Mouse (Mus musculus) kidney, postnatal 36 days (tissue): ENCODE measurements around the gene Rin2.

ENCODE experiments used
- DNase-seq, 2 experiments: peaks; one replicate each; pipeline ENCODE4 v3.0.0; 2021 to 2022; ENCODE audit warnings: mixed read lengths in 2 of 2

The Rin2 gene

GRCm38 (mm10) chr2:145736543-145736942 is 61.5 kb downstream of the Rin2 start:
- no peak for DNase-seq

DNA sequence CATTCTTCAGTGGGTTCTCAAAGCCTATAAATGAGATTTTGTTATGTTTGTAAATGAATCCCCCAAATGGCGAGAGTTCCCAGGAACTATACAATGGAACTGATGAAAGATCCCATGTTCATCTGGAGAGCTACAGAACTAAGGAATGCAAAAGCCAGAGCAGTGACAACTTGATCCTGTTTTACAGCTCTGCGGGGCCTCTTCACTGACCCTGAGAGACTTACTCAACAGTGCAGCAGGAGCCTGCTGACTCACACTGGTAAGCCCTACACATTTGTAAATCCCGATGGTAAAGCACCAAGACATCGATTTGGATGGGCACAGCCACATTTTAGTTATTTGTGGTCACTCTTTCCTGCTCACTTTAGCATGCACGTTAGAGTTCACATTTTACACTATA is 62.2 kb downstream of the Rin2 start:
- no peak for DNase-seq

DNA sequence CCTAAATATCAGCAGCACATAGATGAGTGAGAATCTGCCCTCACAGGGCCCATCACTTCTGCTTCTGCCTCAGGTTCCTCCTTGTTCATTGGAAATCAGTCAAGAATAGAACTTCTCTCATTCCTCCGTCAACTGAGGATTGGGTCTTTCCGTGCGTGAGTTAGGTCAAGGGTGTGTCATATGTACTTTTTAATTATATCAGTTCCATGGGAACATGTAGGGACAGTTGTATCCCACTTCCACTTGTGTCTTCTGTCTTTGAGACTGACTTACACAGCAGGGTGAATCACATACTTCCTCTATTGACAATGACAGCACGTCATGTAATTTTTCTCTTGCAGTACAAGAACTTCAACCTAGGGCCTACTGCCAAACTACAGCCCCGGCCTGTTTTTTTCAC is 65.7 kb downstream of the Rin2 start:
- DNase-seq, result no peak

- no peak for DNase-seq
Observed at GRCm38 (mm10) chr2:145742795-145743710, 68.0 kb downstream of the Rin2 start.

DNA sequence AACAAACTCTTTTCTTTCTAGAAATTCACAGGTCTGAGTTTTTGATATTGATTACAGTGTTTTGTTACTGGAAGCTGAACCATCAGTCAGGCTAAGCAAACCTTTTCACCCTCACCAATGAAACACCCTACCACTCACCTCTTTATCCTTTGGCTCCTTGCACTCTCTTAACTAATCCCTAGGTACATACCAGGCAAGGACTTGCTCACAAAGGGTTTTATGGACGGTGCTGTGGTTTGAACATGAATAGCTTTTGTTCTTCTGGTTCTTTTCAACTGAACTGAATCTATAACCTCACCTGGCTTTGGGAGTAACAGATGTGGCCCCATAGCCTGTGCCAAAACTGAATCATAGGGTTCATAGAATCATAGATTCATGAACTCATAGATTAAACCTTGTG is 71.4 kb downstream of the Rin2 start:
- DNase-seq, result no peak

- no peak for DNase-seq
Observed at GRCm38 (mm10) chr2:145749645-145750044, 74.6 kb downstream of the Rin2 start.

- peak in 1 of 2 experiments; percentile 17 for DNase-seq
Observed at GRCm38 (mm10) chr2:145752572-145752971, 77.6 kb downstream of the Rin2 start.

- no peak for DNase-seq
Observed at GRCm38 (mm10) chr2:145753973-145754372, 79.0 kb downstream of the Rin2 start.

- DNase-seq, result no peak
Observed at GRCm38 (mm10) chr2:145755864-145756822, 81.1 kb downstream of the Rin2 start.

GRCm38 (mm10) chr2:145760121-145760520 is 85.1 kb downstream of the Rin2 start:
- no peak for DNase-seq

DNA sequence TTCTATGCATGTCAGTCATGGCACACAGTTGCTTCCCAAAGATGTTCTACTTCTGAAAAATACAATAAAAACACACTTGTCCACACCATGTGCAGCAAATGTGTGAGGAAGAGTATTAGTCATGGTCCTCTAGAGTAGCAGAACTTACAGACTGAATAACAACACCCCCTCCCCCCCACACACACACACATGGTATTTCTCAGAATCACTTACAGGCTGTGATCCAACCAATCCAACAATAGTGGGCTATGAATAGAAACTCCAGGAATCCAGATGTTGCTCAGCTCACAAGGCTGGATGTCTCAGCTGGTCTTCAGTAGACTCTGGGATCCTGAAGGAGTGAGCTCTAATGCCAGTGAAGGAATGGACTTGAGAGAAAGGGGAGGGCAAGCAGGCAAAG is 86.4 kb downstream of the Rin2 start:
- no peak for DNase-seq

DNA sequence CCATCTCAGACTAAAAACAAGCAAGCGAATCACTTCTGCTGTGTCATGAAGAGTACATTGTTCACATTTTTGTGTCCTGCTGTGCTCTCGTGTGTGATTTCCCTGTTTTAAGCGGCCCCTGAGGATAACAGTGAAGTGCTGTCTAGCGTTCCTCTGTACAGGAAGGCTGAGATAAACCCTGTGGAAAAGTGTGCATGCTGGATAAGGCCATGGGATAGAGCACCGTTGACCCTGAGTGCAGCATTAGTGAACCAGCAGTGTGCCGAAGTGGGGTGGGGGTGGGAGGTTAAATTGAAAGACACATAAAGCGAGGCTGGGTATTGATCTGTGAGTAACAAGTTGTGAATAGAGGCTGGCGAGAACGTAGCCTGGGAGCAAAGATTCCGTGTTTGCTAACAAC is 94.9 kb downstream of the Rin2 start:
- DNase-seq, result no peak

DNA sequence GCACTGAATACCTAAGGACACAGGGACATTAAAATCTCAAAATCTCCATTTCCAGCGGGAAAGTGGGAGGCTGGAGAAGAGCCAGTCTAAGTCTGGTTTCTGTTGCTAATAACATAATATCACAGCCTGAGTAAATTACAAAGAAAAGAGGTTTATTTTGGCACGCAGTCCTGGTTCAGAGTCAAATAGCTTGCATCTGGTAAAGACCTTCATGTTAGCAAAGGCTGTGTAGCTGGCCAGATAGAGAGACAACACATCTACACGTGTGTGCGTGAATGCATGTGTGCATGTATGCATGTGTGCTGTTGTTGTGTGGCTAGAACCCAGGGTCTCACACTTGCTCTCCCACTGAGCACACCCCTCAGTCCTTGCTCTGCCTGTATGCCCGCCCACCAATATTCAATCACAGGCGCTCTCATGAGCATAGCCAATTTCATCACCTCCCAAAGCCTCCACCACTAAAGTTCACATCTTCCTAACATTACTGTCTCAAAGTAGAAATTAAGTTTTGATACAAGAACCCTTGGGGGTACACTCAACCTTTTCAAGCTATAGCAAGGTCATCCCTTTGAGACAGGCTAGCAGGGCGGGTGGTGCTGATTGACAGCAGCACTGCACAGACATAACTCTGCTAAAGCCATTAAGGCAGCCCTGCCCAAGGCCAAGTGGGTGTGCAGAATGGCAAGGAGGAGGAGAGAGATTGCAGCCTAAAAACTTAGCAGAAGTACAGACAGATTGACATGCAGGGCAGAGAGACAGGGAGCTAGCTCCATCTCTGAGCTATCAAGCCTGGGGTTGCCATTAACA is 95.9 kb downstream of the Rin2 start:
- no peak for DNase-seq

DNA sequence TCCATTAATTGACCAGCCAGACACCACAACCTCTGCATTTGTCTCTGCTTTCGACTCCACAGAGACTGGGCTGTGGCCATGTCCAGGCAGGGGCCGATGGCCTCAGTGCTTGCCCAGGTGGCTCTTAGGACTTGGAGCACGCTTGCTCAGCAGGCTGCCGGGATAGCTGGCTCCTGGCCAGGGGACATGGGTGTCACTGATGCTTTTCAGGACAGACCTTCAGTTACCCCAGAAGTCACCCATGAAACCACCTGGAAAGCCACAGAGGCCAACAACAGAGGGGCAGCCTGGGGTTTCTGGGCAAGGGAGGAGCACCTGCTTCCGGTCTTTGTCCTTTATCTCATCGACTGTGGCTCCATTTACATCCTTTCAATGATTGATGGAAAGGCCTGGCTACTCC is 108.2 kb downstream of the Rin2 start:
- peak; percentile 79 to 90 for DNase-seq

GRCm38 (mm10) chr2:145784246-145784935 is 109.4 kb downstream of the Rin2 start:
- peak; percentile 41 to 63 for DNase-seq

DNA sequence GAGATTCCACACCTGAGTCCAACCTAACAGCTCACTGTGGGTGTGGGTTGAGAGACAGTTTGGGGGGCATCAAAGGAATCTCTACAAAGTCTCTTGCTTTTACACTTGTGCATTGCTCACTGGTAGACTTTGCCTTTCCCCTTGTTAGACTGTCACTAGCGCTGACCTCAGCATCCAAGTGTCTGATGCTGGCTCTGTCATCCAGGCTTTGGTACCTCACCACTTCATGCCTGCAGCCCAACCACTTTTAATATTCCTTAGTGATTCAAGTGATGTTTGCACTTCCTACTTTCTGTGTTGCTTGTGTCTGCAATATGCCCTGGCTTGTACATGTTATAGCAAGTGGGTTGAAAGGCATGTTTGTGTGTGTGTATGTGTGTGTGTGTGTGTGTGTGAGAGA is 109.9 kb downstream of the Rin2 start:
- DNase-seq, result no peak

DNA sequence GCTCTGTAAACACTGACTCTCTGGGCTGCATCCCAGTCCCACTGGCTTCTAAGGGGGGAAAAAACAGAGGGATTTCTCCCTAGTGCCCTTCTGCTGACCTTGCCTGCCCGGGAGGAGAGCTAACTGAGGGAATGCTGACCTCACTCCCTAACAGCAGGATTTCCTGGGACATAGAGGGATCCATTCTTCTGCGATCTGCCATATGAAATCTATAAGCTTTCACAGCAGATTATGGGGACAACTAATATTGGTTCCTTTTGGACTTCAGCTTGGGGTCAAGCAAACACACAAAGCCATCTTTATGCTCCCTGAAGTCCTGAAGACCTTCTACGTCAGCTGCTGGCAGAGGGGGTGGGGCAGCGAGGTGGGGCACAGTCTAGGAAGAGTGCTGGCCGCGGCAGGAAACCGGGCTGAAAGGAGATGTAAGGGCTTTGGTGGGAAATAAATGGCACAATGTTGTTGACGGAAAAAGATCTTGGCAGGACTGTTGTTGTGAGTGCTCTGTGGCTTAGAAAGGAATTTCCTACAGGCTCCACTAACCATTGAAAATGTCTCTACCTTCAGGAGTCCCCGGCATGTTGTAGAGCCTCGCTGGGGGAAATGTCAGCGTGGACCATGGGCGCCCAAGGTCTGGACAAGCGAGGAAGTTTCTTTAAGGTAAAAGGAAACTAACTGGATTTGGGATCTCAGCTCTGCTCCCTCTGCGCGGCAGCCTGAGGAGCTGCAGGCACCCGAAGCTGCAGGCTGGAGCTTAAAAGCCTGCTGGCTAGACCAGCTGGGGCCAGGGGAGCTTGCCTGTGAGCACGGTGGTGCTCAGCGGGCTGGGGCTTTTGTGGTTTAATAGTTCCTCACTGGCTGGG is 111.0 kb downstream of the Rin2 start:
- DNase-seq, result peak; percentile 90 to 91

DNA sequence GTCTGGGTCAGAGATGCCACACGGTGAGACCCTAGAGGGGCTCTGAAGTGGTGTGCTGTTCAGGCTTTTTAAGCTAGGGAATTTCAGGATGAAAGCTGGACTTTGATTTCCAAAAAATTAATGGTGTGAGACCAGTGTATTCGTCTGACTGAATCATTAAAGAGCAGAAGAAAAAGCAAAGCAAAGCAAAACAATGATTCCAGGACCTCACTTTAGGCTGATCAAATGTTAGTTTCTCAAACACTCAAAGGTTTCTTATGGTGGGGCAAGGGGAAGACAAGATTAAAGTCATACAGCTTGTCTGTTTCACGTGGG is 111.6 kb downstream of the Rin2 start:
- DNase-seq, result peak in 1 of 2 experiments; percentile 50

DNA sequence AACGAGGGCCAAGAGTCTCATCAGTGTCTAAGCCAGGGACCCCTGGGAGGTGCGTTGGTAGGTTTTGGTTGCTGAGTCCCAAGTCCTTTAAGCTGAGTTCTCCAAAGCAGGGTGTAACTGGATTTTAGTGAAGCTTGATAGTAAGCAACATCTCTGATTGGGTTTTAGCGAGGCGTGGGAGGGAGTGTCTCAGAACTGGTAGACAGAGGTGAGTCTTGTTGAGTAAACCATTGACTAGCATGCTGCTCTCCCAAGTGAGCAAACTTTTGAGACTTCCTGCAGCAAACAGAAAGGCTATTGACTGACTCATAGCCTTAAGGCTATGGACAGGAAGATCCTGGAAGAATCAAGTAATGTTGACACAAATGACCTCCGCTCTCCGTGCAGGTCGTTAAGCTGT is 112.5 kb downstream of the Rin2 start:
- DNase-seq, result peak; percentile 67 to 90

DNA sequence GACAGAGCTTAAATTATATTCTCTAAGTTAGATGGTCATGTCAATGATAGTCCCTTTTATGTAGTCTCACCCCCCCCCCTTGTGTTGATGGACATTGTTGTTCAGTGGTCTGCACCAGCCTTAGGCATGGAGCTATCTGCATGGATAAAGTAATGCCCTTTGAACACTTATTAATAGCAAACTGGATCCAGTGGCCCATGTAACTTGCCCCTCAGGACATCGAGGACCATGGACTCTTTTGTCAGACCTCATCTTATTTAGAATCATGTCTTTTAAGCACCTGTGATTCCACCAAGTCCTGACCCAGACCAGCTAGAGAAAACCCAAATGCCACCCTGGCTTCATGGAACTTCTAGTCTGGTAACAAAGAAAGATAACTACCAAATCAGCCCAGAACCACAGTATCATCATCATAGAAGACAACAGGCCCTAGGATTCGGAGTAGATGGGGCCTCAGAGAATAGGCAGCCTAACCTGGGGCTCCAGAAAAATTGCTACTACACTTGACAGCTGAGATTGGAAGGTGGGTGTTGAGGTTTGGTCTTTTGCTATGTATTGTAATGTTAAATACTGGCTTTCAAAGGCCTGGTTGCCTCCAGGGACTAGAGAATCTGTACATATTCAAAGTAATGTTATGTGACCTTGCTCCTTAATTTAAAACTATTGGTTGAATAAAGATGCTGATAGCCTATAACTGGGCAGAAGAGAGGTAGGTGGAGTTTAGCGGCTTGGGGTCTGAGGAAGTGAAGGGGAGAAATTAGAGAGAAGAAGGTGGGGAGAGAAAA is 113.7 kb downstream of the Rin2 start:
- peak in 1 of 2 experiments; percentile 68 for DNase-seq
